Mouse (Mus musculus): Measurements from ENCODE around the gene Rdh16f1. TPM values are rescaled to one million over a fixed set of nuclear protein-coding genes. Genes with fewer than 3 reads are reported as not detected.

Gene Rdh16f1
- total RNA-seq, 1 experiment, result not detected

DNA sequence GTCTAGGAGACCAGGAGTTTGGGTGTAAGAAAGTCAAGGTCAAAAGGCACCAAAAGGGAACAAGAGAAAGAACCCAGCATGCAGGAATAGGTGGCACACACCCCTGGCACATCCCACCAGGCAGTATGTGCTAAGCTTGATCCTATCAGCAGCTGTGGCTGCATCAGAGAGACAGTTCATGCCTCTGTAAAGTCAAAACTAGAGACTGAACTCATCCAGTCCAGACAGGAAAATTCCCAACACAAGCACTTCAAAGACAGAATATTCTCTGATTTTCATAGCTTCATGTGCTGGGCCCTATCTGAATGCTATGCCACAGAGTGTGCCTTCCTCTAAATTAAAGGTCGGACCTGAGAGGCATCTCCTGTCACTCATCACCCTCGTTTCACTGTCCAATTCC lies 22.0 kb upstream of the Rdh16f1 start:
- H3K9me3 ChIP-seq (ENCODE audit: control insufficient read depth, insufficient read depth, low read depth, low read length), result no peaks in the 10 kb centered on the region
- H3K27ac ChIP-seq (ENCODE audit: insufficient read depth, low read depth, low read length, poor library complexity, severe bottlenecking), result no peak overlapping the region
- no peak for TF ChIP-seq HCFC1 (IDR thresholded peaks at IDR 0.05; ENCODE audit: borderline replicate concordance, insufficient read depth, low read length)
- no peak for TF ChIP-seq ZC3H11A (IDR thresholded peaks at IDR 0.05; ENCODE audit: borderline replicate concordance, low read depth, low read length)
- no peak for TF ChIP-seq ZNF384 (IDR thresholded peaks at IDR 0.05; ENCODE audit: low read depth, low read length)
- TF ChIP-seq MAFK (IDR thresholded peaks at IDR 0.05; ENCODE audit: insufficient read depth, low read depth, low read length), result no peak
- no peak for TF ChIP-seq CHD2 (IDR thresholded peaks at IDR 0.05; ENCODE audit: low read depth, low read length)
- no peak overlapping the region for H3K9ac ChIP-seq (ENCODE audit: insufficient read depth, low read depth, low read length, poor library complexity, severe bottlenecking)
- H3K4me3 ChIP-seq (ENCODE audit: insufficient read depth in 1 of 2, low read depth in 1 of 2, low read length in 2 of 2, poor library complexity in 1 of 2, severe bottlenecking in 1 of 2), result no peak overlapping the region
- no peak for DNase-seq (ENCODE audit: low read depth, low spot score)
- H3K4me1 ChIP-seq (ENCODE audit: control insufficient read depth in 2 of 2, insufficient read depth in 2 of 2, low read length in 2 of 2, poor library complexity in 1 of 2), result peaks cover 2 to 13% of the 10 kb centered on the region in 2 experiments; a peak in 2 of 4 replicates
- H3K36me3 ChIP-seq (ENCODE audit: control insufficient read depth, insufficient read depth, low read length, poor library complexity, severe bottlenecking), result peaks cover 9% of the 10 kb centered on the region
- in situ Hi-C loops (cut with MboI; ENCODE audit: low sequenced_read_pairs in 2 of 2, unreplicated experiment in 2 of 2), result no loop called here

DNA sequence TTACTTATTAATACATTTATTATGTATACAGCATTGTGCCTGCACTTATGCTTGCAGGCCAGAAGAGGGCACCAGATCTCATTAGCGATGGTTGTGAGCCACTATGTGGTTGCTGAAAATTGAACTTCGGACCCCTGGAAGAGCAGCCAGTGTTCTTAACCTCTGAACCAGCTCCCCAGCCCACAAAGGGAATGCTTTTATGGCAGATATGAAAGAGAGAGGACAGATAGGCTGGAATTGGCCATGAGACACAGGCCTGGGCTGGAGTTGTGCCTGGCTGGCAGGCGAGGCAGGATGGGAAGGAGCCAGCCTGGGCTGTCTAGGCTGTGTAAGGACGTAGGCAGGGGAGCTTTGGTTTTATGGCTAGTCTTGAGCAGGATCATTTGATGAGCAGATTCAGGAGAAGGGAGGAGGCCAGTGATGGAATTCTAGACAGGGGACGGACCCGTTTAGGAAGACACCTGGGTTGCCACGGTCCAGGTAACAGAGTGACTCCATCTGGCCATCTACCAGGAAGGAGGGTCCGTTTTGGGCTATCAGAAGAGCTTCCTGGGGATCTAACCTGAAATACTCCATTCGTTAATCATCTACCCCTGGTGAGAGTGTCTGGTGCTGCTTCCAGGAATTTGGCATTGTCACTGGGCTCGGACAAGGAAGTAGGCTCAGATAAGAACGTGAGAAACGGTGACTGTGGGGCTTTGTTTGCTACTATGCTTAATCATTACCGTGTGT lies 21.3 kb upstream of the Rdh16f1 start:
- Histone ChIP-seq H3K9me3 (ENCODE audit: control insufficient read depth, insufficient read depth, low read depth, low read length) (no peaks in the 10 kb centered on the region), H3K4me3 (ENCODE audit: insufficient read depth in 1 of 2, low read depth in 1 of 2, low read length in 2 of 2, poor library complexity in 1 of 2, severe bottlenecking in 1 of 2) (peak overlapping the region in 1 of 2 experiments; percentile 71; a peak in 1 of 4 replicates), H3K36me3 (ENCODE audit: control insufficient read depth, insufficient read depth, low read length, poor library complexity, severe bottlenecking) (peaks cover 16% of the 10 kb centered on the region), H3K9ac (ENCODE audit: insufficient read depth, low read depth, low read length, poor library complexity, severe bottlenecking) (no peak overlapping the region), H3K4me1 (ENCODE audit: control insufficient read depth in 2 of 2, insufficient read depth in 2 of 2, low read length in 2 of 2, poor library complexity in 1 of 2) (peaks cover 2 to 13% of the 10 kb centered on the region in 2 experiments; a peak in 2 of 4 replicates), H3K27ac (ENCODE audit: insufficient read depth, low read depth, low read length, poor library complexity, severe bottlenecking) (no peak overlapping the region)
- TF ChIP-seq ZC3H11A (IDR thresholded peaks at IDR 0.05; ENCODE audit: borderline replicate concordance, low read depth, low read length), result peak; percentile 59; the same call in 1 of the 2 replicates
- no peak for TF ChIP-seq CHD2 (IDR thresholded peaks at IDR 0.05; ENCODE audit: low read depth, low read length)
- TF ChIP-seq MAFK (IDR thresholded peaks at IDR 0.05; ENCODE audit: insufficient read depth, low read depth, low read length), result no peak
- TF ChIP-seq ZNF384 (IDR thresholded peaks at IDR 0.05; ENCODE audit: low read depth, low read length), result no peak
- TF ChIP-seq HCFC1 (IDR thresholded peaks at IDR 0.05; ENCODE audit: borderline replicate concordance, insufficient read depth, low read length), result no peak
- in situ Hi-C loops (cut with MboI; ENCODE audit: low sequenced_read_pairs in 2 of 2, unreplicated experiment in 2 of 2), result no loop called here
- no peak for DNase-seq (ENCODE audit: low read depth, low spot score)

DNA sequence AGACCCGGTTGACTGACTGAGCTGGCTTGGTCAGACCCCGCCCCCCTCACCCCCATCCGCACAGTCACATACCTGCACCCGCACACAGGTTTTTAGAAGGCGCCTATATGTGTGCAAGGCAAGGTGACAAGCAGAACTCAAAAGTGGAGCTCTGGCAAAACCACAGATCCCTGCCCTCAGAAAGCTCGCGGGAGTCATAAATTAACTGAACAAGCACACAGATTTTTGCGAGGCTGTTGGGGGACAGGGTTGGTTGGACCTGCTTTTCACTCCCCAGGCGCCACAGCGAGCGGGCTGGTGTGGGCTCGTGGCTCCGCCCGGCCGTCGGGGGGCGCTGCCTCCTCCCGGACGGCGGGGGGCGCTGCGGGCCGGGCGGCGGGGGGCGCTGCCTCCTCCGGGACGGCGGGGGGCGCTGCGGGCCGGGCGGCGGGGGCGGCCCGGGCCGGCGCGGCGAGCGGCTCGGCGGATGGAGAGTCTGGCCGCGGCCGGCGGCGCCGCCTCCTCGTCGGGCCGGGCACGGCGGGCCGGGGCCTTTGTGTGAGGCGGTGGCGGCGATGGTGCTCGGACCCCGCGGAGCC lies 20.4 kb upstream of the Rdh16f1 start, which contains the start of gene Zbtb39:
Gene Zbtb39, plus strand, starts transcription at position 456 of the 578 bp plus-strand sequence.
- in situ Hi-C loops (cut with MboI; ENCODE audit: low sequenced_read_pairs in 2 of 2, unreplicated experiment in 2 of 2), result no loop called here
- Histone ChIP-seq H3K27ac (ENCODE audit: insufficient read depth, low read depth, low read length, poor library complexity, severe bottlenecking) (no peak within 1 kb of the TSS), H3K9me3 (ENCODE audit: control insufficient read depth, insufficient read depth, low read depth, low read length) (no peaks in the 10 kb centered on the region), H3K4me3 (ENCODE audit: insufficient read depth in 1 of 2, low read depth in 1 of 2, low read length in 2 of 2, poor library complexity in 1 of 2, severe bottlenecking in 1 of 2) (peak within 1 kb of the TSS; percentile 93 to 94), H3K4me1 (ENCODE audit: control insufficient read depth in 2 of 2, insufficient read depth in 2 of 2, low read length in 2 of 2, poor library complexity in 1 of 2) (peaks cover 0 to 7% of the 10 kb centered on the region in 2 experiments; a peak in 2 of 4 replicates), H3K36me3 (ENCODE audit: control insufficient read depth, insufficient read depth, low read length, poor library complexity, severe bottlenecking) (peaks cover 24% of the 10 kb centered on the region), H3K9ac (ENCODE audit: insufficient read depth, low read depth, low read length, poor library complexity, severe bottlenecking) (peak within 1 kb of the TSS; percentile 86)
- no peak for TF ChIP-seq CHD2 (IDR thresholded peaks at IDR 0.05; ENCODE audit: low read depth, low read length)
- no peak for TF ChIP-seq HCFC1 (IDR thresholded peaks at IDR 0.05; ENCODE audit: borderline replicate concordance, insufficient read depth, low read length)
- no peak for TF ChIP-seq MAFK (IDR thresholded peaks at IDR 0.05; ENCODE audit: insufficient read depth, low read depth, low read length)
- no peak for TF ChIP-seq ZC3H11A (IDR thresholded peaks at IDR 0.05; ENCODE audit: borderline replicate concordance, low read depth, low read length)
- no peak for TF ChIP-seq ZNF384 (IDR thresholded peaks at IDR 0.05; ENCODE audit: low read depth, low read length)
- DNase-seq (ENCODE audit: low read depth, low spot score), result peak; percentile 54

DNA sequence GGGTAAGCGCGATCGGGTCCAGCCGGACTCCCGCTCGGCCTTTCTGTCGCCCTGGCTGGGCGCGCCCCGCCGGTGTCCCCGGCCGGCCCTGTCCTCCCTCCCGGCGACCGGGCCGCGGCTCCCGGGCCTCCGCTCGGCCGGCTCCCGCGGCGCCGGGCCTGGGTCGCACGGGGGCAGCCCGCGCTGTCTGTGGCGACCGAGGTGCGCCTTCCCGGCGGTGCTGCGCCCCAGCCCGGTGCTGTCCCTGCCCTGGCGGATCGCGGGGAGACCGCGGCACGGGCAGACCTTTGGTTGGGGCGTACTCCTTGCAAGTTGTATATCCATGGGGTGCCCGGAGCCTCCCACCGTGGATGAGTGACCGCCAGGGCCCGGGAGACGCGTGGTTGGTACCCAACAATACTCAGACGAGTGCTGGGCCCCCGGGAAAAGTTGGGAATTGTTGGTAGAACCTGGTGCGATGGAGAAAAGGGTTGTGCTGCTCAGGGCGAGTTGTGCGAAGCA lies 19.9 kb upstream of the Rdh16f1 start:
- no peak for DNase-seq (ENCODE audit: low read depth, low spot score)
- H3K4me1 ChIP-seq (ENCODE audit: control insufficient read depth in 2 of 2, insufficient read depth in 2 of 2, low read length in 2 of 2, poor library complexity in 1 of 2), result peaks cover 0 to 10% of the 10 kb centered on the region in 2 experiments; a peak in 3 of 4 replicates
- in situ Hi-C loops (cut with MboI; ENCODE audit: low sequenced_read_pairs in 2 of 2, unreplicated experiment in 2 of 2), result loop anchor here in 1 of 2 experiments (5.0 to 10.0 kb wide), 2 partner anchors 205 to 268 kb away; partner anchors contain the start of gene Hsd17b6
- H3K36me3 ChIP-seq (ENCODE audit: control insufficient read depth, insufficient read depth, low read length, poor library complexity, severe bottlenecking), result peaks cover 28% of the 10 kb centered on the region
- H3K27ac ChIP-seq (ENCODE audit: insufficient read depth, low read depth, low read length, poor library complexity, severe bottlenecking), result no peak overlapping the region
- peak overlapping the region; percentile 93 to 94 for H3K4me3 ChIP-seq (ENCODE audit: insufficient read depth in 1 of 2, low read depth in 1 of 2, low read length in 2 of 2, poor library complexity in 1 of 2, severe bottlenecking in 1 of 2)
- H3K9me3 ChIP-seq (ENCODE audit: control insufficient read depth, insufficient read depth, low read depth, low read length), result no peaks in the 10 kb centered on the region
- peak overlapping the region; percentile 86 for H3K9ac ChIP-seq (ENCODE audit: insufficient read depth, low read depth, low read length, poor library complexity, severe bottlenecking)
- TF ChIP-seq HCFC1 (IDR thresholded peaks at IDR 0.05; ENCODE audit: borderline replicate concordance, insufficient read depth, low read length), result no peak
- no peak for TF ChIP-seq MAFK (IDR thresholded peaks at IDR 0.05; ENCODE audit: insufficient read depth, low read depth, low read length)
- TF ChIP-seq CHD2 (IDR thresholded peaks at IDR 0.05; ENCODE audit: low read depth, low read length), result no peak
- TF ChIP-seq ZC3H11A (IDR thresholded peaks at IDR 0.05; ENCODE audit: borderline replicate concordance, low read depth, low read length), result no peak
- no peak for TF ChIP-seq ZNF384 (IDR thresholded peaks at IDR 0.05; ENCODE audit: low read depth, low read length)
